ENCODE assay signal across 24 mouse cellular contexts in genomic region chr13:52899664-52900063, GRCm38 (mm10). TPM values are rescaled to one million over a fixed set of nuclear protein-coding genes. Genes with fewer than 3 reads are reported as not detected.
DNase-seq lines count a peak whose midpoint lies in the region; ATAC-seq and TF ChIP-seq lines count a peak whose summit lies in the region.
"Had no signal": no experiment of that assay in that cellular context is flagged by ENCODE, and none has a peak within 500 bp of the region (broad histone marks: within the 10 kb centered on the region; RNA-seq: fewer than 3 reads in every experiment).

No protein-coding gene starts in this region.

- peak overlapping the region; percentile 68; the same call in 1 of the 2 replicates for H3K27ac ChIP-seq in layer of hippocampus, adult 2 months
- H3K27ac ChIP-seq in neural tube, embryonic 15.5 days (replicated peaks) = 0 out of 2 replicates have a peak overlapping the region, but pooled peaks have one; percentile 23
- H3K27ac ChIP-seq: embryonic facial prominence, embryonic 13.5 days; forebrain, embryonic 13.5 days; hindbrain, embryonic 13.5 days; limb, embryonic 13.5 days; liver, embryonic 15.5 days; midbrain, embryonic 10.5 days had no signal

- WGBS in neural tube, embryonic 15.5 days = 83% methylated on average over 5 of the region's 5 CpGs
- 88% methylated on average over 5 of the region's 5 CpGs for WGBS in lung, adult 2 months

- no peak for TF ChIP-seq POLR2A in lung, adult 2 months (IDR thresholded peaks at IDR 0.05; ENCODE audit: borderline replicate concordance, extremely low read depth, low read depth, low read length)

- H3K36me3 ChIP-seq in neural tube, embryonic 15.5 days = peaks cover 21% of the 10 kb centered on the region
- H3K36me3 ChIP-seq: liver, embryonic 15.5 days had no signal

- no peak for ATAC-seq in neural tube, embryonic 15.5 days (ENCODE audit: low FRiP score)
- no peak for ATAC-seq in inflammation-experienced regulatory T-cells, adult 6 months
- ATAC-seq: forebrain, embryonic 13.5 days had no signal

- H3K4me2 ChIP-seq in neural tube, embryonic 15.5 days = no peak overlapping the region
- H3K4me2 ChIP-seq: embryonic facial prominence, embryonic 13.5 days; forebrain, embryonic 13.5 days; hindbrain, embryonic 13.5 days; limb, embryonic 13.5 days; liver, embryonic 15.5 days had no signal

- DNase-seq in layer of hippocampus, adult 2 months (ENCODE audit: low spot score in 2 of 2) = peak in 1 of 2 experiments; percentile 16
- no peak for DNase-seq in layer of hippocampus, adult 9-10 months (ENCODE audit: low spot score)
- no peak for DNase-seq in neural tube, embryonic 10.5 days (ENCODE audit: extremely low spot score, low spot score)
- peak; percentile 84 for DNase-seq in thymus, postnatal 0 days (ENCODE audit: low spot score)
- DNase-seq in lung, adult 2 months = no peak
- DNase-seq: adrenal gland, adult 2 months; B cell, adult 2 months; cerebellum, adult 2 months; cerebellum, postnatal 25 days; gastrocnemius, postnatal 14 days; heart, adult 18-20 months; kidney, adult 18-20 months; kidney, postnatal 4 days; lung, postnatal 4 days; right cerebral cortex, postnatal 14 days; spleen, adult 18-20 months had no signal

- no peak overlapping the region for H3K4me3 ChIP-seq in layer of hippocampus, adult 2 months
- H3K4me3 ChIP-seq in neural tube, embryonic 15.5 days (replicated peaks) = no peak overlapping the region
- H3K4me3 ChIP-seq in lung, adult 2 months (replicated peaks; ENCODE audit: extremely low read depth, low read depth, low read length) = no peak overlapping the region
- H3K4me3 ChIP-seq: embryonic facial prominence, embryonic 13.5 days; forebrain, embryonic 13.5 days; hindbrain, embryonic 13.5 days; limb, embryonic 13.5 days; liver, embryonic 15.5 days; midbrain, embryonic 10.5 days had no signal

- TF ChIP-seq CTCF in layer of hippocampus, adult 2 months (conservative IDR thresholded peaks at IDR 0.05) = no peak
- TF ChIP-seq CTCF in lung, adult 2 months (IDR thresholded peaks at IDR 0.05; ENCODE audit: insufficient read depth, low read length) = no peak

- peaks cover 20% of the 10 kb centered on the region for H3K4me1 ChIP-seq in neural tube, embryonic 15.5 days
- peaks cover 5% of the 10 kb centered on the region for H3K4me1 ChIP-seq in lung, adult 2 months (ENCODE audit: control insufficient read depth, insufficient read depth, low read length)

- no peaks in the 10 kb centered on the region for H3K27me3 ChIP-seq in neural tube, embryonic 15.5 days (replicated peaks)
- H3K27me3 ChIP-seq: embryonic facial prominence, embryonic 13.5 days; forebrain, embryonic 13.5 days; hindbrain, embryonic 13.5 days; limb, embryonic 13.5 days; liver, embryonic 15.5 days had no signal

- H3K9me3 ChIP-seq in neural tube, embryonic 15.5 days (replicated peaks) = no peaks in the 10 kb centered on the region
- H3K9me3 ChIP-seq: embryonic facial prominence, embryonic 13.5 days; forebrain, embryonic 13.5 days; hindbrain, embryonic 13.5 days; limb, embryonic 13.5 days; liver, embryonic 15.5 days; midbrain, embryonic 10.5 days had no signal

- H3K9ac ChIP-seq in neural tube, embryonic 15.5 days (replicated peaks) = no peak overlapping the region
- H3K9ac ChIP-seq: embryonic facial prominence, embryonic 13.5 days; forebrain, embryonic 13.5 days; hindbrain, embryonic 13.5 days; limb, embryonic 13.5 days; liver, embryonic 15.5 days had no signal

RNA-seq across cellular contexts. Expression of gene Auh, which starts 29.8 kb away (rescaled TPM):
- total RNA-seq in layer of hippocampus, adult 2 months (2021) = 100 to 1,000 TPM; 107 to 121 TPM
- 70.2 and 75.7 TPM in 2 replicates for polyA plus RNA-seq in neural tube, embryonic 15.5 days (2015; fragmentation: Nextera tagmentation; extraction: Ambion mirVana)
- 76.5 and 82.2 TPM in 2 replicates for polyA plus RNA-seq in thymus, postnatal 0 days (2015; fragmentation: Nextera tagmentation; extraction: Ambion mirVana)
- polyA plus RNA-seq in inflammation-experienced regulatory T-cells, adult 6 months (2017; shearing (Covaris generic)) = 10 to 100 TPM; 25.0 to 28.2 (median 26.2) TPM
- 17.7 and 24.9 TPM in 2 replicates for polyA plus RNA-seq in lung, adult 2 months (2012; rRNA removed)
